Mouse (Mus musculus) G1E (cell line): ENCODE measurements around the gene Ggt5.

Experiments used
- CTCF ChIP-seq: IDR thresholded peaks from 2 replicates; pipeline ENCODE4 v1.5.1; 2012; ENCODE audit warnings: low read depth, low read length, inconsistent platforms, mixed read lengths
- TAL1 ChIP-seq: conservative IDR thresholded peaks from 2 replicates; pipeline ENCODE4 v1.6.1; 2012; ENCODE audit warnings: low read depth, low read length, inconsistent platforms, mixed read lengths

DNA sequence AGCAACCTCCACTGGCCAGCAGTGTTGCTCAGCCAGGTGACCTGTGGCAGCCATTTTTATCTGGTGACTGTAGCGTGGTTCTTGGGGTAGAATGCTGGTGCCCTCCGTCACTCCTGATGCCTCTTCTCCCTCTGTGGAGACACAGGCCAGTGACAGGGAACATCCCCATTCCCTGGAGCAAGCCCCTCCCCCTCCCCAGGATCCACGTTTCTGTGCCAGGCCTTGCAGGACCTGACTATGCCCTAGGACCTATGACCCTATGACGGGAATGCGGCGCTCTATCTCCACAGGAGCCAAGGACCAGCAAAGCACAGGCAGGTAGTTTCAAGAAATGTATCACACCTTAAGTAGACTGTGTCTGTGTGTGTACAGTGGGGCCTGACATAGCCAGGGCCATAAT is 59.0 kb downstream of the Ggt5 start:
- TF ChIP-seq CTCF (no peak), TAL1 (no peak)
